Mouse (Mus musculus) forelimb bud, embryonic 11.5 days (tissue): ENCODE results near the gene Ripk3.

Experiments used
- DNase-seq: peaks from one replicate; pipeline ENCODE4 v3.0.0-alpha.2; 2012; ENCODE audit warnings: low read depth, low spot score

The Ripk3 gene

DNA sequence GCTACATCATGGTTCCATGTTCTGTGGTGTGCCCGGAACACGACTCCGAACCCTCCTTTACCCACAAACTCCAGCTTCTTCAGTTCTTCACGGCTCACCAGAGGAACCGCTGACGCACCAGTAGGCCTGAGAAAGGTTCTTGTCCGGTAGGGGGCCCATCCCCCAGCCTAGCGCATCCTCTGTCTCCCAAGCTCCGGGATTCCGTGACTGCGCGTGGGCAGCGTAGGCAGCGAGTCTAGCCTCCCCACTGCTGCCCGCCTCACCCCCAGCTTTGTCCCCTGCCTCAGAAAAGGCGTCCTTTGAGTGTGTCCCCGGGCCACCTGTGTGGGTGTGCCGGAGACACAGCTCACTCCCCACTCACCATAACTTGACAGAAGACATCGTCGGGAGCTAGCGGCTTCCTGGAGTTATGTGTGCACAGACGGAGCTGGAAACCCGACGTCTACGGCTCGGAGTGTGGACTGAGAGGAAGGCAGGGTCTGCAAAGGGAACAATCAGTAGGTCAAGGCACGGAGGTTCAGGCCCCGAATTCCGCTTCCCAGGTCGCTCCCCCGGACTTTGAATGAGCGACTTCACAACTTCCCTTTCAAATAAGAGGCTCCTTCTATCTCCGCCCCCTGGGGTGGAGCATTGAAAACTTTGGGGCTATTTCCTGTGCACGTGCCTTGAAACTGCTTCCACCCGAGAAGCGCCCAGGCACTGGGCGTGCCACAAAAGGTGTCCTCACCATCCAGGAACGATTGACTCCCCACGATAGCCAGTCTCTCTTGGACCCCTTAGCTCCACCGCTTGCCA, at the start of gene Ripk3:
TSS of gene Ripk3 (minus strand) at position 610 of the 795 bp plus-strand sequence.
- no peak for DNase-seq

DNA sequence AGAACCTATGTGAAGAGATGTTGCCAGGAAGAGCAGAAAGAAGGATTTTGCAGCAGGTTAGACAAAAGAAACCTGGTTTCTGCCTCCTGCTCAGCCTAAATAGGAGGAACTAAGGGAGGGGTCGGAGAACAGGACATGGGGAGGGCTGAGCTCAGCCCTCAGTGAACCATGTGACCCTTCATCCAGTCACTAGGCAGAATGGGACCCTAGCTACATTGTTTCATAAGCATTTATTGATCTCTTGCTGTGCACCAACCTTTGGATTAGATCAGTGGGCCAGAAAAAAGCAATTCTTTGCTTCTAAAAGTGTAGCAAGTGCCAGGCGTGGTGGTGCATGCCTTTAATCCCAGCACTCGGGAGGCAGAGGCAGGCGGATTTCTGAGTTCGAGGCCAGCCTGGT, 49.6 kb upstream of the Ripk3 start:
- no peak for DNase-seq

DNA sequence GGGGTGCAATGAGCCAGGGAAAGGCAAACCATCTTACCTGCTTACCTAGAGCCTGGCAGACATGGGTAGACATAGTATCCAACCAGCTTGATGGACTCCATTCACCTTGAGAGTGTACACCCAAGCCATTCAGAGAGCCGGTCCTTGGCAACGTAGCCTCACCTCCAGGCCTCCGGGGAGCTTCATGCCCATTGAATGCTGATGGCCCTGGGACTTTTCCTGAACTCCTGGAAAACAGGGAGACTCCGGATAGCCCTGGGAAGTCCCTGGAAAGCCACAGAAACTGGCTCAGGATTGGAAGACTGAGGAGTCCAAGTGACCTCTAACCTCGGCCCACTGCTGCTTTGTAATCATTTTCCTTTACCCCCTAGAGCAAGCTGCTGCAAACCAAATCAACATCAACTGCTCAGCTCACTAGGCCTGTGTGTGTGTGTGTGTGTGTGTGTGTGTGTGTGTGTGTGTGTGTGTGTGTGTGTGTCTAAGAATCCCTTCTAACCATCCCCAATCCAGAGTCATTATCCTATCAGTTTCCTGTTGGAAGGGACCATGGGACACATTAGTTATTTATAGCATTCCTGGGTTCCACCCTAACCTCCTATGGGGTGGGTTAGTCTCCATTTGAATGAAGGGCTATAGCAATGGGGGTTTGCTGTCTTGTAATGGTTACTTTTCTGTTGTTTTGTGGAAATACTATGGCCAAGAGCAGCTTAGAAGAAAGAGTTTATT, 46.3 kb upstream of the Ripk3 start:
- no peak for DNase-seq

- DNase-seq, result no peak
Measured at GRCm38 (mm10) chr14:55833126-55833525, 44.5 kb upstream of the Ripk3 start.

DNA sequence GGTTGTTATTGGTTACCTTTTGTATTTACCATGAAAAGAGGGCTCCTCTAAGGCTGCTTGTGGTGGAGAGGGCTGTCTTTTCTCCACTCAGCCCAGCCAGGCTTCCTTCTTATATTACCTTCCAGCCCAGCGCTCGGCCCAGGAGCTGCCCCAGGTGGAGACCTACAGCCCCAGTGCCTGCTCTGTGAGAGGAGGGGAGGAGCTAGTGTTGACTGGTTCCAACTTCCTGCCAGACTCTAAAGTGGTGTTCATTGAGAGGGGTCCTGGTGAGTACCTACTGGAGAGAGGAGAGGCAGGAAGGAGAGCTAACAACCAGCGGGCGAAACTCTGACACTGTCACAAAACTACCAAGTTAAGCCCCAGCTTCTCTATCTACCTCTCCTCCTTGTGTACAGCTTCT, 41.7 kb upstream of the Ripk3 start:
- DNase-seq, result no peak

- no peak for DNase-seq
Measured at GRCm38 (mm10) chr14:55829854-55830253, 41.2 kb upstream of the Ripk3 start.

GRCm38 (mm10) chr14:55828716-55829263, 40.1 kb upstream of the Ripk3 start:
- no peak for DNase-seq

GRCm38 (mm10) chr14:55826551-55827340, 38.1 kb upstream of the Ripk3 start:
- no peak for DNase-seq

GRCm38 (mm10) chr14:55826142-55826541, 37.5 kb upstream of the Ripk3 start:
- DNase-seq, result no peak

DNA sequence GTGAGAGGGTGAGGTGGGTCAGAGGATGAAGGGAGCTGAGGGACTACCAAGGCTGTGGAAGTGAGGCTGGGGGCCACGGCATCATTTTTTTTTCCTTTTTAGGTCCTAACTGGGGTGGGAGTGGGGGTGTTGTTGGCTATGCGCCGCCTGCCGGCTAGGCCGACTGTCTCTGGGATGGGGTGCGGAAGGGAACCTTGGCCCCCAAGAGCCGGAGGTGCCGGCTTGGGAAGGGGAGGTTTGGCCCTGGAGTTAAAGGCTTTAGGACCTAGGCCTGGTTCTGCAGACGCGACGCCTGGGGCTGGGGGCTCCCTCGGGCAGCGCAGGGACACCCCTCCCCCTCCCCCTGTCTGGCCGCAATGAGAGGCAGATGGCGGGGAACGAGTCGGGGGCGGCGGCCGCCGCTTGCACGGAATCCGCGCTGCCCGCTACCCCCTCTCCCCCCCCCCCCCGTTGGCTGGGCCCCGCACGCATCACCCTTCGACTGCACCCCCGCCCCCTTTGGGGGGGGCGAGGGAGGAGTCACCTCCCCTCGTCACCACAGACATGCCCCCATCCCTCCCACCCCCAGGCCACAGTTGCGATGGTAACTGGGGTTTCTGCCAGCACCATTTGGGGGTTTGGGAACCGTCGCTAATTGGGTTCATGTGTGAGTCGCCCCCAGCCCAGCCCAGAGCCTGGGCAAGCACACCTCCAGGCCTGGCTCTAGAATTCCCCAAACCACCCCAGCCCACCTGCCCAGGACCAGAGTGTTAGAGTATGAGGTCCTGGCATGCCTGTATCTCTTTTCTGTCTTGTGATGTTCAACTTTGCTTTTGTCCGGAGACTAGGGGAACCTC, 36.8 kb upstream of the Ripk3 start:
- peak; percentile 78 for DNase-seq

DNA sequence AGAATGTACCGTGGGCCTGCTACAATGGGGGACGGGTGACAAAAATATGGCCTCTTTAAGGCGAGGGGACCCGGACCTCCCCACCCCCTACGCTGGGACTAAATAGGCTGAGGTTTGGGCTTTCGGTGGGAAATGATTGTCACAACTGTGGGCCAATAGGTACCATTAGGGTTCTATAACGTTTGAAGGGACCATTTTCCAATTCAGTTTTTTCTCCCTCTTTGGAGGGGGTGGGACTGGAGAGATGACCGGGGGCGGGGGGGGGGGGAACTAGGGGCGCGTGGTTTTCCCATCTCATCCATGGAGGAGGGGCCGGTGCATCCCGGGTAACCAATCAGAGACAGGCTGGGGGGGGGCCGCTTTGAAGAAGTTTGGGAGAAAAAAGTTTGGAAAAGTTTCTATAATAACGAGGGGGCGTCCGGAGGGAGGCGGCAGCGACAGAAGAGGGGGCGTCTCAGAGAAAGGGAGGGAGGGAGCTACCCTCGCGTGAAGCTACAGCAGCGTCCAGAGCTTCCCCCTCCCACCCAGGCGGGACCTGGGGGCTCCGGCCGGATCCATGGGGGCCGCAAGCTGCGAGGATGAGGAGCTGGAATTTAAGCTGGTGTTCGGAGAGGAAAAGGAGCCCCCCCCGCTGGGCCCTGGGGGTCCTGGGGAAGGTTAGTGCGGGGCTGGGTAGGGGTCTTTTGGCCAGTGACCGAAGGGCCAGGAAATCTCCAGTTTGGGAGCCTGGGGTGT, 36.0 kb upstream of the Ripk3 start:
- DNase-seq, result peak; percentile 75

DNA sequence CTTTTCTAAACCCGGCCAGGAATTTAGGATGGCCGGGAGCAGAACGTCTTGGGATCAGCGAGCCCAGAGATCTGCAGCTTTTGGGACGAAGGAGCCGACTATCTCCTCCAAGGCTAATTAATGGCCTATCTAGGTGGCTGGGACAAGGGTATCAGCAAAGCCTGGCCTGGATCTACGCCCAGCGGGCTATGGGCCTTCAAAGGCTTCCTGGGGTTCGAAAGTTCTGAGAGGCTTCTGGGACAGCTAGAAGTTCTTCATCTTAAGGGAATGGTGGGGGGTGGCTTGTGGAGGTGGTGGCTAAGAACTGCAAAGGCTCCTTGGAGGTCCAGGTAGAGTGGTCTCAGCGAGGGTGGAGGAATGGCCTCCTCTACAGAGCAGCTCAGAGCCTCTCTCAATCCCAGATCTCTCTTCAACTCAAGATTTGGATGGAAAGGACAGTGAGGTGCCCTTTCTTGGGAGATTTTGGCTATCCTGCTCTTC, 35.4 kb upstream of the Ripk3 start:
- peak; percentile 52 for DNase-seq

- peak; percentile 97 for DNase-seq
Measured at GRCm38 (mm10) chr14:55822991-55823762, 34.5 kb upstream of the Ripk3 start, which contains the start of gene Nfatc4. Gene Nfatc4 (plus strand): TSS chr14:55823144.

DNA sequence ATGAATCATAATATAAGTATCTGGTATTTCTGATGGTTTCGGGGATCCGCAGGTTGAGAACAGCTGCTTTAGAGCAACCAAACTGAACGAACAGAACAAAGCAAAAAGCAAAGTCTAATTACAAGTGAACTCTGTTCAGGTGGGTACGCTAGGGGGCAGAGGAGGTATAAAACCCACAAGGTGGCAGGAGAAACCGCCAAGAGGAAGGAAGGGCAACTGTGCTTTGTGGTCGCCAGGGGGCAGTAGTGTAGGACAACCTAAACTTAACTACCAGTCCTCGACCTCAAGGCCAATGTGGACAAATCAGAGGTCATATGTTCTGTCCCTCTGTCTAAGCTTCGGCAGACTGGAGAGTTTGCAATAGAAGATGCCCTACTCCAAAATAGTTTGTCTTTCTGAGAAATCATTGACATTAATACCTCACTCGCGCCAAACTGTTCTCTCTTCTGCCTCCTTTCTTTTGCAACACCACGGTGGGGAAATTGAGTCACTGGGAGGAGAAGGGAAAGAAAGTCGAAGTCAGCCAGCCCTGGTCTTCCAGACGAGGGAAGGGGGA, 33.8 kb upstream of the Ripk3 start:
- peak; percentile 96 for DNase-seq

- no peak for DNase-seq
Measured at GRCm38 (mm10) chr14:55820576-55820975, 31.9 kb upstream of the Ripk3 start.

DNA sequence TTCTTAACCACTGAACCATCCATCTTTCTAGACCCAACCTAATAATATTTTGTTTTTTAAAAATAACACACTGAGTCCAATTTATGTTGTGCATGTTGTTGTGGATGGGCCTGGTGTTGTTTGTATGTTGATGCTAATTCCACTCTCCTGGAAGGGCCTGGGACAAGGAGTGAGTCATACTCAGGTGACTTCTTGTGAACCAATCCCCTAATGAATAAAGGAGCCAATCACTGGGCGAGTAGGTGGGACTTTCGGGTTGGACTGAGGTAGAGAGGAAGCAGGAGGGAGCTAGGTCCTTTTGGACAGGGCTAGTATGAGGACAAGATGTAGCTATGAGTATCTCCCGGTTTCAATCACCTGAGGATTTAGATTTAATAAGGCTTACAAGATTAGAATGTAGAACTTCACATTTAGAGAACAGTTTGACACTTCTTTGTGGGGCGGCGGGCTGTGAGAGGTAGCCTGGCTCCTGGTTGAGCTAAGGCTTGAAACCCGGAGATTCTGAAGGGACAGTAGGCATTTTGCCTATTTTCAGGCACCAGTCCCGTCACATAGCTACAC, 31.3 kb upstream of the Ripk3 start:
- no peak for DNase-seq

GRCm38 (mm10) chr14:55815310-55815751, 26.7 kb upstream of the Ripk3 start:
- no peak for DNase-seq

DNA sequence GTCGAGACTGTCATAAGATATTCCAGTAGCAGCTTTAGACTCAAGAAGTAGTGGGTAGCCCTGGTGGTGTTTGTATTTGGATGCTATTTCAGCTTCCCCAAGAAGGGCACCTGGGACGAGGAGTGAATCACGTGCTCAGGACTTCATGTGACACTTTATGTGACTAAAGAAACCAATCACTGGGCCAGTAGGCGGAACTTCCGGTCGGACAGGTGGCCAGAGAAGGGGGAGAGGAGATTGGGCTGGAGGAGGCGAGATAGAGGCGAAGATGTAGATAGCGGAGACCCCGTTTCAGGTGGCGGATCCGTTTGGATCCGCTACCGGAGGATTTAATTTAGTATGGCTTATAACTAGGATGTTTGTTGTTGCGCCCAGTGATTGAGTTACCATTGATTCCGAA, 26.2 kb upstream of the Ripk3 start:
- DNase-seq, result peak; percentile 94
